Mouse (Mus musculus): ENCODE results near the gene Atp6v0a1. TPM values are rescaled to one million over a fixed set of nuclear protein-coding genes. Genes with fewer than 3 reads are reported as not detected.

Gene Atp6v0a1
- polyA plus RNA-seq, 1 experiment from 2014 or later: 331 TPM

- Histone ChIP-seq H3K36me3 (ENCODE audit: inconsistent target) (no peaks in the 10 kb centered on the region), H3K4me3 (ENCODE audit: inconsistent target) (no peak overlapping the region), H3K27ac (no peak overlapping the region), H3K79me2 (ENCODE audit: inconsistent target) (peaks cover 96% of the 10 kb centered on the region)
- 94% methylated on average over 3 of the region's 3 CpGs for WGBS (ENCODE audit: missing documents)
These were observed 102.9 kb downstream of the Atp6v0a1 start for GRCm38 (mm10) chr11:101112186-101112585.

Other genes with a start within 250 kb of the Atp6v0a1 start
- gene Kcnh4, start 249.5 kb upstream of the Atp6v0a1 start, polyA plus RNA-seq (2018): not detected in 3 replicates
- gene Hcrt, start 246.5 kb upstream of the Atp6v0a1 start, polyA plus RNA-seq (2018): not detected in 3 replicates
- 11.6 to 15.9 TPM (median 14.3 TPM) in 3 replicates for gene Ghdc, start 238.5 kb upstream of the Atp6v0a1 start, polyA plus RNA-seq (2018)
- gene Stat5b, start 158.7 kb upstream of the Atp6v0a1 start, polyA plus RNA-seq (2018): 16.7 to 27.2 TPM (median 18.9 TPM) in 3 replicates
- 10.0 to 16.3 TPM (median 11.7 TPM) in 3 replicates for gene Stat5a, start 150.1 kb upstream of the Atp6v0a1 start, polyA plus RNA-seq (2018)
- 44.1 to 73.6 TPM (median 66.6 TPM) in 3 replicates for gene Stat3, start 69.9 kb upstream of the Atp6v0a1 start, polyA plus RNA-seq (2018)
- gene Cavin1, start 38.6 kb upstream of the Atp6v0a1 start, polyA plus RNA-seq (2018): 0.35 to 1.1 TPM (median 0.93 TPM) in 3 replicates
- 71.6 to 194 TPM (median 117 TPM) in 3 replicates for gene Naglu, start 60.6 kb downstream of the Atp6v0a1 start, polyA plus RNA-seq (2018)
- gene Hsd17b1, start 69.0 kb downstream of the Atp6v0a1 start, polyA plus RNA-seq (2018): 0.22 to 0.84 TPM (median 0.32 TPM) in 3 replicates
- 18.6 to 23.1 TPM (median 19.3 TPM) in 3 replicates for gene Coasy, start 73.1 kb downstream of the Atp6v0a1 start, polyA plus RNA-seq (2018)
- gene Mlx, start 77.8 kb downstream of the Atp6v0a1 start, polyA plus RNA-seq (2018): 33.1 to 44.4 TPM (median 37.3 TPM) in 3 replicates
- gene Psmc3ip, start 86.0 kb downstream of the Atp6v0a1 start, polyA plus RNA-seq (2018): 0.90 to 14.7 TPM (median 3.7 TPM) in 3 replicates
- gene Retreg3, start 110.4 kb downstream of the Atp6v0a1 start, polyA plus RNA-seq (2018): 38.2 to 59.4 TPM (median 44.0 TPM) in 3 replicates
- 10.9 to 24.7 TPM (median 23.0 TPM) in 3 replicates for gene Tubg1, start 110.5 kb downstream of the Atp6v0a1 start, polyA plus RNA-seq (2018)
- 0.13 TPM in 1 of 3 replicates, not detected in the others for gene Tubg2, start 146.5 kb downstream of the Atp6v0a1 start, polyA plus RNA-seq (2018)
- gene Cntnap1, start 161.1 kb downstream of the Atp6v0a1 start, polyA plus RNA-seq (2018): 0.17 to 0.34 TPM (median 0.27 TPM) in 3 replicates
- gene Plekhh3, start 161.9 kb downstream of the Atp6v0a1 start, polyA plus RNA-seq (2018): 0.67 to 3.1 TPM (median 2.7 TPM) in 3 replicates
- not detected in 3 replicates for gene Ccr10, start 166.0 kb downstream of the Atp6v0a1 start, polyA plus RNA-seq (2018)
- gene Ezh1, start 217.0 kb downstream of the Atp6v0a1 start, polyA plus RNA-seq (2018): 19.6 to 40.4 TPM (median 38.1 TPM) in 3 replicates
- 0.36 TPM in 1 of 3 replicates, not detected in the others for gene Ramp2, start 236.6 kb downstream of the Atp6v0a1 start, polyA plus RNA-seq (2018)
- gene Vps25, start 244.3 kb downstream of the Atp6v0a1 start, polyA plus RNA-seq (2018): 90.9 to 128 TPM (median 115 TPM) in 3 replicates

All from macrophage (primary cell).